Mouse (Mus musculus) cerebral cortex, adult 2 months (tissue): Measurements from ENCODE around the gene Gm45753.

Source experiments
- WGBS: fragments of 180-500 bp; shearing (Covaris S2); methylation state at CpG from one replicate; pipeline ENCODE4 v1.1.7; 2018; 5-methylcytosine and 5-hydroxymethylcytosine counted together

Gene Gm45753

GRCm38 (mm10) chr8:45308366-45308765 lies at the start of gene Gm45753:
Gm45753 (minus strand) TSS chr8:45308466.
- 94% methylated on average over 13 of the region's 13 CpGs for WGBS

DNA sequence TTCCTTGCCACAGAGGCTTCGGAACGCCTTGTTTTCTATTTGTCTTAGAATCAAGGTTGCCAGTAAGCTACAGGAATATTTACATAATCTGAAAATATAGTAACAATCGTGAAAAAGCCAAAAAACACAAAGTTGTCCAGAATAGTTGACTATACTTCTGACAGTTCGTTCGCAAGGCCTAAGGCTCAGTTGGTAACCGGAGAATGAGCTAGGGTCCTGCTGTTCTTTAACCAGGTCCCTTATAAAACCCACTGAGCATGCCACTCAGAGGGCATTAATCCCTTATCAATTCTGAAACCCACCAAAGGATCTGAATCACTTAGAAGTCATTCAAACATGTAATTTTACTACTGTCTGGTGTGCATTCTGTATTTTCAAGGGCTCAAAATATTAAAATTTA lies 47.5 kb upstream of the Gm45753 start:
- 95% methylated on average over 6 of the region's 6 CpGs for WGBS

GRCm38 (mm10) chr8:45345031-45345430 lies 36.8 kb upstream of the Gm45753 start:
- 20% methylated on average over 6 of the region's 6 CpGs for WGBS

GRCm38 (mm10) chr8:45344298-45344697 lies 36.0 kb upstream of the Gm45753 start:
- WGBS = 85% methylated on average over 8 of the region's 8 CpGs

GRCm38 (mm10) chr8:45341630-45342628 lies 33.7 kb upstream of the Gm45753 start:
- 88% methylated on average over 12 of the region's 12 CpGs for WGBS

DNA sequence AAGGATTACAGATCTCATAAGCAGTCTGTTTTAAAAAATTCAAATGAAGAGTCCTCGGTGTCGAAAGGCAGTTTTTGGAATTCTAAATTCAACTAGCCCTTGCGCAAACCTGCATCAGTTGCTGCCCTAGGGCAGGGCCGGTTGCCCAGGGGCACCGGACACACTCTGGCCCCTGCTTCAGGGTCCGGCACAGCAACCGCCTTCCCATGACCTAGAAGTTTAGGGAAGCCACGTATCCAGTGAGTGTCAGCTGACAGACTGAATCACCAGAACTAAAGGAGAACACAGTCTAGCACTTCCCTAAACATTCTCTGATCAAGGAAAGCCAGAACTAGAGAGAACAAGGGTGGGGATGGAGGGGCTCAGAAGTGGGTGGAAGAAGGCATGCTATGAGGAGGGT lies 25.2 kb upstream of the Gm45753 start:
- WGBS = 5% methylated on average over 8 of the region's 8 CpGs

DNA sequence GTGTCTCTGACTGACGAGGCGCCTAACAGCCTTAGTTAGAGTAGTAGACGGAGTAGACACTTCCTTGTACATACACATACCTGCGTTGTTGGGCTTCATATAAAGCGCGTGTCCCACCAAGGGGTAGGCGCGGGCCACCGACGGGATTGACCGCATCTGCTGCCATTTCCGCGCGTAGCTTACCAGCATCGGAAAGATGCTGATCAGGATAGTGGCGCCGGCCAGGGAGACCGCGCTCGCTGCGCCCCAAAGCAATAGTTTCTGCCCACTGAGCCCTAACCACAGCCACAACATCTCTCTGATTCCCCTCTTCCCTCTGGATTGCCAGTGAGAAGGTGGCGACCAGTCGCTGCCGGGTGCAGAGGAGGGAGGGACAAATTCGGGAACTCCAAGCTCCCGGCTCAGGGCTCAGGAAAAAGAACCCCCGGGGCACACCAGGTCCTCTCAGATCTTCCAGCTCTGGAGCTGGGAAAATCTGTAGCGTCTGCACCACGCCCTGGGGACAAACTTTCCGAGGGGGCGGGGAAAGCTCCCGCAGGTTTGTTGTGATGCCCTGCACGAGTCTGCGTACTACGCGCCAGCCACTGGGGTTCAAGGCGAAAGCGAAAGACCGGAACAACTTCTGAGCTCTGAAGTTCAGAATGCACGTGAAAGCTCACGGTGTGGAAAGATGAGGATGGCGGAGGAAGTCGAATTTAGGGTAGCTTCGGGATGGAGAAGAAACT lies 24.6 kb upstream of the Gm45753 start, which contains the start of gene Cyp4v3:
Gene Cyp4v3, minus strand, starts transcription at position 532 of the 725 bp plus-strand sequence.
- 3% methylated on average over 44 of the region's 44 CpGs for WGBS

DNA sequence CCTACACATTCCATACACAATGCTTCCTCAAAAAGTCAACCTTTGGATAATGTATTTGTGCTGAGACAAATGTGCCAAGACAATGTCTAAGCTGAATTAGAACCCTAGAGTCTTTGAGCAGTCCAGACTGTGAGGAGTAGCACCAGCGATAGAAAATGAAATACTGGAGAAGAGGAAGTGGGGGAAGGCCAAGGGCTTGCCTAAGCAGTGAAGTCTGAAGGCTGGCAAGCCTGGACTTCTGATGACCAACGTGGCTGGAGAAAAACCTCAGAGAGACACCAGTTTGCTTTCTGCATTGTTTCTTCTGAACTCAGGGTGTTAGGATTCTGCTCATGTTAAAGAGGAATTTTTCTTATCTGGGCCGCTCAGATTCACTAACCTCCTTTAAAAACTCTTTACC lies 22.6 kb upstream of the Gm45753 start:
- 84% methylated on average over 3 of the region's 3 CpGs for WGBS

GRCm38 (mm10) chr8:45329206-45329980 lies 21.1 kb upstream of the Gm45753 start:
- WGBS = 90% methylated on average over 6 of the region's 6 CpGs

GRCm38 (mm10) chr8:45324151-45324550 lies 15.9 kb upstream of the Gm45753 start:
- WGBS = 92% methylated on average over 4 of the region's 4 CpGs

DNA sequence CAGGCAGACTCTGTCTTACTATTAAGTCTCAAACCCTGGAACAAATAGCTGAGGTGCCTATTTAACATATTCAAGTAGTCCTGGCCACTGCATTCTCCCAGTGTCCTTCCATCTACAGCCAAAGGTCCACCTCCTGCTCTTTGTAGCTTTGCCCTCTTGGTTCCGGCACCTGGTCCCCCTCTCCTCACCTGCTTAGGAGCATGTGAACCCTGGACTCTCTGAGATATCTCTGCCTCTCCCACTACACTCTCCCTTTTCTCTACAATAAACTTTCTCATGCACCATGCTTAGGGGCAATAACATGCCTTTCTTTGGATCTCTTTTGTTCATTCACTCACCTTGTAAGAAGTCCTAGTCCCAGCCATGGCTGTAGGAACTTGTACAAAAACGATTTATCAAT lies 13.1 kb upstream of the Gm45753 start:
- WGBS = 90% methylated on average over 2 of the region's 2 CpGs

DNA sequence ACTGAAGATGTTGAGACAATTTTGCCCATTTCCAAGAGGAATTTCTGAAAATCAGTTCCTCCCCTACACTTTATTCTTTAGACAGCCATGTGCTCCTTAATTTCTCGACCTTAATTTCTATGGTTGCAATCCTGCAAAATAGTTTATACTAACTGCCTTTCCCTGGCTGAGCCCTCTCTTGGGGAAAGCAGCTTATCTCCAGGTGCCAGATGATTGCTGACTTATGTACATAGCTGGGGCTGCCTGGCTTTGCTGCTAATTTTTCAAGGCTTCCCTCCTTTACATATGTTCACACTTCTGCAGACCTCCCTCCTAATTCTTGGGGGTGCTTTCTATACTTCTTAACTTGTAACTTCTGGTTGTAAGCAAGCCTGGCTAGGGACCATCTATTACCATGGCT lies 12.7 kb upstream of the Gm45753 start:
- 88% methylated on average over 1 of the region's 1 CpGs for WGBS

- 86% methylated on average over 4 of the region's 4 CpGs for whole genome bisulfite sequencing
These were observed 2.7 kb upstream of the Gm45753 start for GRCm38 (mm10) chr8:45310967-45311366.

- WGBS = 92% methylated on average over 1 of the region's 1 CpGs
These were observed 2.8 kb downstream of the Gm45753 start for GRCm38 (mm10) chr8:45305479-45305878.

GRCm38 (mm10) chr8:45304354-45304753 lies 3.9 kb downstream of the Gm45753 start:
- 87% methylated on average over 3 of the region's 3 CpGs for WGBS

DNA sequence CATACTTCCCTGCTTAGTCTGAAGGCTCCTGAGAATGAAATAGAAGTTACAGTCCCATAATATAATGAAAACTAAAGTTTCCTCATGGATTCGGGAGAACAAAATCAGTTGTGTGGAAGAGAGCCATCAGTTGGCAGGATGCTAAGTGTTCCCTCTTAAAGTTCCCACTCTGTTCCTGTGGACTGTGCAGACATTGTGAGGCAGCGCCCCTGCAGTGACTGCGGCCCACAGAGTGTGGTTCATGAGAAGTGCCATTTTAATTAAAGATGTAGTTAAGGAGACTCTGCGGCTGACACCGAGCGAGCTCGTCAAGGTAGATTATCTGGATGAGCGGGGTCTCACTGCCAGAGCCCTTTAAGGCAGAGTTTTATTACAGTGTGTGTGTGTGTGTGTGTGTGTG lies 5.9 kb downstream of the Gm45753 start:
- WGBS = 46% methylated on average over 8 of the region's 8 CpGs

GRCm38 (mm10) chr8:45295276-45295675 lies 13.0 kb downstream of the Gm45753 start:
- WGBS = 92% methylated on average over 6 of the region's 6 CpGs

GRCm38 (mm10) chr8:45294687-45295086 lies 13.6 kb downstream of the Gm45753 start, which contains the start of gene Klkb1:
Klkb1 (minus strand) TSS chr8:45294859.
- 90% methylated on average over 7 of the region's 7 CpGs for WGBS

GRCm38 (mm10) chr8:45291790-45292189 lies 16.5 kb downstream of the Gm45753 start:
- 54% methylated on average over 2 of the region's 2 CpGs for WGBS

- WGBS = 84% methylated on average over 8 of the region's 8 CpGs
These were observed 26.6 kb downstream of the Gm45753 start for GRCm38 (mm10) chr8:45281630-45282029.

GRCm38 (mm10) chr8:45277453-45277852 lies 30.8 kb downstream of the Gm45753 start:
- 86% methylated on average over 3 of the region's 3 CpGs for WGBS

GRCm38 (mm10) chr8:45274317-45274716 lies 33.9 kb downstream of the Gm45753 start:
- 71% methylated on average over 4 of the region's 4 CpGs for WGBS
